Mouse (Mus musculus) fat pad, adult 2 months (tissue): ENCODE results near the gene Map1b.

Experiments used
- DNase-seq: peaks from one replicate; pipeline ENCODE4 v3.0.0-alpha.2; 2011; ENCODE audit warnings: low read depth, low spot score; ENCODE audit errors: extremely low read depth

The Map1b gene

DNA sequence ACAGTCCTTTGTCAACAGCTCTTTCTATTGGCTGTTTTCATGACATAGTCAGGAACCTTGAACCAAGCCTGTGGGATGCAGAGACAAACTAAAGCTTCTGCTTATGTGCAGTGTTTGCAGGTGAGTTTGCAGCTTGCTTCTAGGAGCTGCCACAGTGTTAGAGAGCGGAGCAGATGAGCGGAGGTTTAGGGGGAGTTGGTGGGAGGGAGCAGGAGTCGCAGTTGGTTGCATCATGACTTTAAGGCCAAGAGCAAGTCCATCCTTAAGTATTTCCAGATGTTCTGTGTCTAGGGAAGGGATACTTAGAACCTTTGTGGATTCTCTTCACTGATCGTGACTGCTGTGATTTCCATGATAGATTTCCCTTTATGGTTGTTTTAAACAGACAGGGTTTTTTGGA lies 142.1 kb downstream of the Map1b start:
- no peak for DNase-seq

DNA sequence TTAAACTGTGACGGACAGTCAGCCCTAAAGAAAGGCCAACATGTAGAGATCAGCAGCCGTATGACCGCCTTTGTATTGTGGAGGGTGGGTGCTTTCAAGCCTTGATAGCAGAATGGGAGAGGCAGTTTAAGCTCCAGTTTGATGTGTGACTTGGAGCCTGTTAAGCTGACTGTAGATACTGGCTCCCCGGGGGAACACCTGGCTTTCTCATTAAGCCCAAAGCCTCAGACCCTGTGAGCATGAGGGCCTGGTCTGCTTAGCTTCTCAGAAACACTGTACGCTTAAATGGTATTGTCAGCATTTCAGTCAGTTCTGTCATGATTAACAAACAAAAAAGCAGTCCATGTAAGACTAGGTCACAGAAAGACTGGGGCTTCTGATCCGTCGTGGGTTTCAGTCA lies 142.7 kb downstream of the Map1b start:
- DNase-seq, result no peak
